Mouse (Mus musculus): ENCODE measurements around the gene Lasp1.

- TF ChIP-seq USF2 (conservative IDR thresholded peaks at IDR 0.05; ENCODE audit: low read depth, low read length) (no peak), EP300 (IDR thresholded peaks at IDR 0.05; ENCODE audit: low read length) (no peak), RCOR1 (conservative IDR thresholded peaks at IDR 0.05; ENCODE audit: low read depth, low read length) (no peak), POLR2A (IDR thresholded peaks at IDR 0.05; ENCODE audit: low read depth, low read length) (no peak), CTCF (conservative IDR thresholded peaks at IDR 0.05 in 1 of 2, IDR thresholded peaks at IDR 0.05 in 1 of 2; ENCODE audit: low read depth in 2 of 2, low read length in 2 of 2) (no peak), RAD21 (IDR thresholded peaks at IDR 0.05; ENCODE audit: low read depth, low read length) (no peak), KAT2A (IDR thresholded peaks at IDR 0.05; ENCODE audit: insufficient replicate concordance, low read length) (no peak), MAZ (IDR thresholded peaks at IDR 0.05; ENCODE audit: low read depth, low read length) (no peak), CHD1 (IDR thresholded peaks at IDR 0.05; ENCODE audit: low read depth, low read length) (no peak), JUND (conservative IDR thresholded peaks at IDR 0.05; ENCODE audit: low read depth, low read length) (no peak), USF1 (IDR thresholded peaks at IDR 0.05; ENCODE audit: low read depth, low read length) (no peak), GABPA (IDR thresholded peaks at IDR 0.05; ENCODE audit: insufficient replicate concordance, low read depth, low read length) (no peak)
These were observed 45.5 kb upstream of the Lasp1 start for GRCm38 (mm10) chr11:97753277-97753676.

All from CH12.LX (cell line).